Mouse (Mus musculus) midbrain, postnatal 0 days (tissue): ENCODE data around the gene Etnppl. TPM values are rescaled to one million over a fixed set of nuclear protein-coding genes. Genes with fewer than 3 reads are reported as not detected.

Experiments used
- ATAC-seq: fragments of 200-750 bp; cut with Nextera tagmentation; 2 replicates; pipeline ENCODE4 v1.8.0; 2017; ENCODE audit warnings: moderate number of reproducible peaks, mild to moderate bottlenecking, moderate TSS enrichment, moderate library complexity; ENCODE audit not compliant: low FRiP score
- DNase-seq: peaks from one replicate; pipeline ENCODE4 v3.0.0-alpha.2; 2015; ENCODE audit warnings: low spot score
- H3K27ac ChIP-seq: fragments of 300-500 bp; sonication (generic); 2 replicates; pipeline ENCODE4 v1.5.1; 2014; ENCODE audit warnings: low read depth, mild to moderate bottlenecking, low read length, mixed read lengths
- H3K27me3 ChIP-seq: fragments of 300-500 bp; sonication (generic); 2 replicates; pipeline ENCODE4 v1.6.1; 2014; ENCODE audit warnings: low read length, control low read depth, mixed read lengths; ENCODE audit not compliant: insufficient read depth
- H3K36me3 ChIP-seq: fragments of 300-500 bp; sonication (generic); 2 replicates; pipeline ENCODE4 v1.6.1; 2014; ENCODE audit warnings: low read length, control low read depth, mixed read lengths; ENCODE audit not compliant: insufficient read depth
- H3K4me1 ChIP-seq: fragments of 300-500 bp; sonication (generic); 2 replicates; pipeline ENCODE4 v1.6.1; 2014; ENCODE audit warnings: mild to moderate bottlenecking, control low read depth, antibody characterized with exemption, low read length, mixed read lengths; ENCODE audit not compliant: insufficient read depth
- H3K4me2 ChIP-seq: fragments of 300-500 bp; sonication (generic); 2 replicates; pipeline ENCODE4 v1.6.1; 2014; ENCODE audit warnings: low read depth, mild to moderate bottlenecking, low read length, mixed read lengths; ENCODE audit not compliant: poor library complexity, severe bottlenecking
- H3K4me3 ChIP-seq: fragments of 300-500 bp; sonication (generic); 2 replicates; pipeline ENCODE4 v1.5.1; 2014; ENCODE audit warnings: low read depth, mild to moderate bottlenecking, low read length, moderate library complexity
- H3K9ac ChIP-seq: fragments of 300-500 bp; sonication (generic); replicated peaks from 2 replicates; pipeline ENCODE4 v1.6.1; 2014; ENCODE audit warnings: mild to moderate bottlenecking, low read length, moderate library complexity, mixed read lengths; ENCODE audit not compliant: poor library complexity, severe bottlenecking
- H3K9me3 ChIP-seq: fragments of 300-500 bp; sonication (generic); 2 replicates; pipeline ENCODE4 v1.6.1; 2016; ENCODE audit warnings: low read length, control low read depth
- CTCF ChIP-seq: IDR thresholded peaks from 2 replicates; pipeline ENCODE4 v1.5.1; 2016; ENCODE audit warnings: antibody characterized with exemption, mild to moderate bottlenecking
- WGBS: fragments of 180-500 bp; shearing (Covaris S2); extraction: QIAGEN DNeasy Blood & Tissue Kit; methylation state at CpG from one replicate; pipeline ENCODE4 v1.1.7; 2014; 5-methylcytosine and 5-hydroxymethylcytosine counted together
- polyA plus RNA-seq: library from polyadenylated mRNA; unstranded; fragments of >200 nt; fragmentation: Nextera tagmentation; extraction: Ambion mirVana; gene quantifications from 2 replicates; pipeline ENCODE4 v1.2.1, GENCODE M21; 2015
- total RNA-seq: library from RNA; depleted of rRNA; stranded (reverse); fragments of >200 nt; gene quantifications from 2 replicates; pipeline ENCODE4 v1.2.3, GENCODE M21; 2014

Gene Etnppl
- total and polyA plus RNA-seq, 2 experiments from 2014 or later: 0.11 TPM; not detected in 1

DNA sequence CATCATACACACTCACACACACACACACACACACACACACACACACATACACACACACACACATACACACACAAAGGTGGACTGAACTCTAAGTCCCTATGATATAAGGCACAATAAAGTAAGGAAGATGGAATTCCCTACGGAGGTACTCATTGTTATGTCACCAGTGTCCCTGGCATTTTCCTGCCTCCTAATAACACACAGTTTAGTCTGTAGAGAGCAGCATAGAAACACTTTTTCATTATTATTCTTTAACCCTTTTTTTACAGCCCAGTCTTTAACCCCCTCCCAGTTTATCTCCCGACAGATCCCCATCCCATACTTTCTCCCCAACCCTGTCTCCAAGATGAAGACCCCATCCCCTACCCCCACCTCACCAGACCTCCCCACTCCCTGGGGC is 35.7 kb upstream of the Etnppl start:
- H3K9ac ChIP-seq: no peak overlapping the region
- ATAC-seq (no peak), DNase-seq (no peak)
- no peak overlapping the region for H3K4me3 ChIP-seq
- H3K4me1 ChIP-seq: no peaks in the 10 kb centered on the region
- H3K27ac ChIP-seq: no peak overlapping the region
- H3K27me3 ChIP-seq: no peaks in the 10 kb centered on the region
- H3K4me2 ChIP-seq: no peak overlapping the region
- no peak for TF ChIP-seq CTCF
- WGBS: 82% methylated on average over 2 of the region's 2 CpGs
- no peaks in the 10 kb centered on the region for H3K36me3 ChIP-seq
- H3K9me3 ChIP-seq: no peaks in the 10 kb centered on the region

DNA sequence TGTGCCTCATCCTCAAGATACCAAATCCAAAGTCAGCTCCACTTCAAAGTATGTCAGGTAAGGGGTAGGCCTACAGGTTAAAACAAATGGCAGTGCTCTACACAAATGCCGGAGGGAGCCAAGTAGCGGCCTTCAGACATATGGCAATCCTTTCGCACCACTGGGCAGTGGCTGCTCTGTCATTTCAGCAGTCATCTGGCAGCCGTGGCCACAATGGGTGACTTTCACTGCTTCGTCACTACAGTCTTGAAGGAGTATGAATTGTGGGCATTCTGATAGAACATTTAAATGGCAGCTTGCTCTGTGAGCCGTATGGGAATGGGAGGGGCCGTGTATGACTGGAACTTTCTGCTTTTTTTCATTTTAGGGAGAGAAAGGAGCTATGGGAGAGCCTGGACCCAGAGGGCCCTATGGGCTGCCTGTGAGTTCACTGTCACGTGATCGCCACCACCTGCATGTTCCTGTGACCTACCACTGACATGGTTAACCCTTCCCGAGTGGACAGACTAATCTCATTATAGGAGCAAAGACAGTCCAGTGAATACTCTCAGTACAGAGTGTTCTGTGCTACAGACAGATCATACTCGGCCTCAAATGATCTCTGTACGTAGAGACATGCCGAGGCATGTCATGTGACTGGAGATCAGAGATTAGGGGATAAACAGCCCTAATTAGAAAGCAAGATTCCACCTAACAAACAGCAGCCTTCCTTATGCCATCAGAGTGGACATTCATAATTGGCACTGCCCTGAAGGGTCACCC is 34.2 kb upstream of the Etnppl start:
- H3K36me3 ChIP-seq: no peaks in the 10 kb centered on the region
- H3K4me3 ChIP-seq: no peak overlapping the region
- H3K4me2 ChIP-seq: no peak overlapping the region
- H3K9me3 ChIP-seq: no peaks in the 10 kb centered on the region
- no peak overlapping the region for H3K27ac ChIP-seq
- ATAC-seq: no peak
- no peaks in the 10 kb centered on the region for H3K27me3 ChIP-seq
- peak; percentile 56 for DNase-seq
- H3K4me1 ChIP-seq: no peaks in the 10 kb centered on the region
- TF ChIP-seq CTCF: no peak
- H3K9ac ChIP-seq: no peak overlapping the region
- WGBS: 82% methylated on average over 13 of the region's 13 CpGs

DNA sequence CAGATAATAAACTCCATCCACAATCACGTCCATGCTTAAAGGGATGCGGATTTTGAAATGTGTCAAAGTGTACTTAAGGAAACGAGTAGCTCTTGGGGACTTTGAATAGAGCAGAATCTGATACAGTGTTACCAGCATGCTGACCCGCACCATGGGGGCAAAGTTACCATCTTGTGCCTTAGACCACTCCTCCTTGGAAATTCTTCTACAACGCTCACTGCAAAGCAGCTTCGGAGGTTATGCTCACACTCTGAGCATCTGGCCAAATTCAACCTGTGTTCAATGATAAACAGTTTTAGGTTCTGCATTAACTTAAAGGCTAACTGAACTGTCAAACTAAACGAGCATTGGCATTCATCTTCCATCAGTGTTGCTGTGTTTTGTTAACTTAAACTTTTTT is 33.2 kb upstream of the Etnppl start:
- H3K4me1 ChIP-seq: no peaks in the 10 kb centered on the region
- H3K9me3 ChIP-seq: no peaks in the 10 kb centered on the region
- no peak for DNase-seq
- no peak overlapping the region for H3K4me2 ChIP-seq
- WGBS: 82% methylated on average over 7 of the region's 7 CpGs
- no peak for ATAC-seq
- no peak overlapping the region for H3K27ac ChIP-seq
- H3K27me3 ChIP-seq: no peaks in the 10 kb centered on the region
- H3K4me3 ChIP-seq: no peak overlapping the region
- TF ChIP-seq CTCF: no peak
- no peaks in the 10 kb centered on the region for H3K36me3 ChIP-seq
- H3K9ac ChIP-seq: no peak overlapping the region

DNA sequence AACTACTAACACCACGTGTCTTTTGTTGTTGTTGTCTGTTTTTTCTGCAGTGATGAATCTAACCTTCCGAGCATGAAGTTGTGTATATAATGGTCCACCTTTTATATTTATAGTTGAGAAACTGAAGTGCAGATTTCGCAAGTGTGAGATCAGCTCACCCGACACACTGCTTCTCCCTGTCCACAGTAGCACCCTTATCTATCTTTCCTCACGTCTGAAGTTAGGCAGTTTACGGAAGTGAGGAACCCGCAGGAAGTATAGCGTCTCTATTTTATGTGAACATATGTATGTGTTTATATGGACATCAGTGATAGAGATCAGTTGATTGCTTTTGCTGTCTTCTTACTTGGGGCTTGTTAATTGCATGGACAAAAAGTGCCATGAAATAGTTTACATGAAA is 22.2 kb upstream of the Etnppl start:
- H3K9ac ChIP-seq: no peak overlapping the region
- WGBS: 94% methylated on average over 8 of the region's 8 CpGs
- H3K4me2 ChIP-seq: no peak overlapping the region
- ATAC-seq (no peak), DNase-seq (no peak)
- no peak overlapping the region for H3K27ac ChIP-seq
- no peaks in the 10 kb centered on the region for H3K9me3 ChIP-seq
- no peaks in the 10 kb centered on the region for H3K27me3 ChIP-seq
- no peaks in the 10 kb centered on the region for H3K36me3 ChIP-seq
- no peak overlapping the region for H3K4me3 ChIP-seq
- H3K4me1 ChIP-seq: no peaks in the 10 kb centered on the region
- no peak for TF ChIP-seq CTCF

DNA sequence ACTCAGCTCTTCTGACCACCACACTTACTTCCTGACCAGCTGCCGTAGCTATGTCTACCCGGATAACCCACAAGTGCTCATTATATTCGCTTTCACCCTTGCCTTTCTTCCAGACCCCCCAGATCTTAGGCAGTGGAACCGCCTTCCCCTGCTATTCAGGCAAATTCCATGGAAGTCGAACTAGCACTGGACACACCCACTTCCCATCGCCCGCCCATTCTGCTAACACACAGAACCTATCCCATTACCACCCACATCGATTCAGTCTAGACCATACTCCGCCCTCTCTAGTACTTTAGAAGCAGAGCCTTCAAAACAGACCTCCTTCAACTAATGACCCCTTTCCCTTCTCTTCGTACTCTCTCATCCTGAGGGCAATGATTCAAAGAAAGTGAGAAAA is 15.8 kb upstream of the Etnppl start:
- no peaks in the 10 kb centered on the region for H3K27me3 ChIP-seq
- no peaks in the 10 kb centered on the region for H3K4me1 ChIP-seq
- H3K4me2 ChIP-seq: no peak overlapping the region
- H3K9me3 ChIP-seq: no peaks in the 10 kb centered on the region
- H3K36me3 ChIP-seq: no peaks in the 10 kb centered on the region
- no peak overlapping the region for H3K9ac ChIP-seq
- DNase-seq (no peak), ATAC-seq (no peak)
- no peak overlapping the region for H3K27ac ChIP-seq
- TF ChIP-seq CTCF: no peak
- 82% methylated on average over 10 of the region's 10 CpGs for WGBS
- no peak overlapping the region for H3K4me3 ChIP-seq

DNA sequence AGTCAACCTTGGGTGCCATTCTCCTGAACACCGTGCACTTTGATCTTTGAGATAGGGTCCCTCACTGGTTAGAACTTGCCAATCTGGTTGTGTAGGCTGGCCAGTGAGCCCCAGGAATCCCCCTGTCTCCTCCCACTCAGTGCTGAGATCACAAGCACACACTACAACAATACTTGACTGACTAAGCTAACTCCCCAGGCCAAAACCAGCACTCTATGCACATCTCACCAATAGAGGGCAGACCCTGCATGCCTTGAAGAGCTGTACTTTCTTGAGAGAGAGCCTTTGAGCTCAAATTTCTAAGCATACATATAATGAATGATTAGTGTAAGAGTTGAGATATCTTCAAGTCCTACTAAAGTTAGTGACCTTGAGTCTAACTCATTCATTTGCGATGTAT is 9.3 kb upstream of the Etnppl start:
- Histone ChIP-seq H3K36me3 (no peaks in the 10 kb centered on the region), H3K4me3 (no peak overlapping the region), H3K4me2 (no peak overlapping the region), H3K27me3 (no peaks in the 10 kb centered on the region), H3K27ac (no peak overlapping the region), H3K9ac (no peak overlapping the region), H3K4me1 (no peaks in the 10 kb centered on the region), H3K9me3 (no peaks in the 10 kb centered on the region)
- DNase-seq (peak; percentile 21), ATAC-seq (no peak)
- TF ChIP-seq CTCF: peak; percentile 65
- 83% methylated on average over 2 of the region's 2 CpGs for WGBS
